Mouse (Mus musculus) heart, embryonic 11.5 days (tissue): ENCODE results near the gene Olfr1414. TPM values are rescaled to one million over a fixed set of nuclear protein-coding genes. Genes with fewer than 3 reads are reported as not detected.
"Not testable (repeated sequence)": the region's sequence is repeated elsewhere in the genome, so short reads cannot be mapped to it uniquely, and the experiment has no call there.

Experiments
- ATAC-seq: fragments of 200-750 bp; cut with Nextera tagmentation; replicated peaks from 2 replicates; pipeline ENCODE4 v1.8.0; 2017; ENCODE audit warnings: moderate library complexity; ENCODE audit not compliant: insufficient number of reproducible peaks, low FRiP score, low TSS enrichment
- H3K27ac ChIP-seq: fragments of 300-500 bp; sonication (generic); 2 replicates; pipeline ENCODE4 v1.5.1; 2014; ENCODE audit warnings: mild to moderate bottlenecking, low read depth, low read length
- H3K27me3 ChIP-seq: fragments of 300-500 bp; sonication (generic); 2 replicates; pipeline ENCODE4 v1.6.1; 2014; ENCODE audit warnings: mild to moderate bottlenecking, low read length, mixed read lengths; ENCODE audit not compliant: control insufficient read depth, insufficient read depth
- H3K36me3 ChIP-seq: fragments of 300-500 bp; sonication (generic); 2 replicates; pipeline ENCODE4 v1.6.1; 2014; ENCODE audit warnings: mild to moderate bottlenecking, low read length, moderate library complexity, mixed read lengths; ENCODE audit not compliant: control insufficient read depth, insufficient read depth
- H3K4me1 ChIP-seq: fragments of 300-500 bp; sonication (generic); 2 replicates; pipeline ENCODE4 v1.6.1; 2014; ENCODE audit warnings: low read length; ENCODE audit not compliant: control insufficient read depth, insufficient read depth
- H3K4me2 ChIP-seq: fragments of 300-500 bp; sonication (generic); 2 replicates; pipeline ENCODE4 v1.6.1; 2014; ENCODE audit warnings: mild to moderate bottlenecking, moderate library complexity
- H3K4me3 ChIP-seq: fragments of 300-500 bp; sonication (generic); 2 replicates; pipeline ENCODE4 v1.5.1; 2014; ENCODE audit warnings: low read depth, low read length
- H3K9ac ChIP-seq: fragments of 300-500 bp; sonication (generic); 2 replicates; pipeline ENCODE4 v1.6.1; 2014; ENCODE audit warnings: mild to moderate bottlenecking, low read depth, low read length, moderate library complexity
- H3K9me3 ChIP-seq: fragments of 300-500 bp; sonication (generic); replicated peaks from 2 replicates; pipeline ENCODE4 v1.6.1; 2016; ENCODE audit warnings: low read length; ENCODE audit not compliant: control insufficient read depth
- WGBS: fragments of 180-500 bp; shearing (Covaris S2); extraction: QIAGEN DNeasy Blood & Tissue Kit; methylation state at CpG from one replicate; pipeline ENCODE4 v1.1.7; 2014; ENCODE audit not compliant: insufficient replicate concordance; 5-methylcytosine and 5-hydroxymethylcytosine counted together
- polyA plus RNA-seq: library from polyadenylated mRNA; unstranded; fragments of >200 nt; fragmentation: Nextera tagmentation; extraction: Ambion mirVana; gene quantifications from 2 replicates; pipeline ENCODE4 v1.2.1, GENCODE M21; 2014

The Olfr1414 gene
- not detected in 2 replicates for polyA plus RNA-seq

GRCm38 (mm10) chr1:92518561-92518960 lies at the start of gene Olfr1414:
Olfr1414 (minus strand) TSS chr1:92518661.
- Histone ChIP-seq H3K4me2 (no peak within 1 kb of the TSS), H3K4me1 (no peaks in the 10 kb centered on the region), H3K4me3 (no peak within 1 kb of the TSS), H3K27ac (no peak within 1 kb of the TSS), H3K27me3 (no peaks in the 10 kb centered on the region; the same call in none of the 2 replicates), H3K36me3 (no peaks in the 10 kb centered on the region), H3K9me3 (no peaks in the 10 kb centered on the region), H3K9ac (no peak within 1 kb of the TSS)
- ATAC-seq: no peak
- 78% methylated on average over 3 of the region's 3 CpGs for WGBS

DNA sequence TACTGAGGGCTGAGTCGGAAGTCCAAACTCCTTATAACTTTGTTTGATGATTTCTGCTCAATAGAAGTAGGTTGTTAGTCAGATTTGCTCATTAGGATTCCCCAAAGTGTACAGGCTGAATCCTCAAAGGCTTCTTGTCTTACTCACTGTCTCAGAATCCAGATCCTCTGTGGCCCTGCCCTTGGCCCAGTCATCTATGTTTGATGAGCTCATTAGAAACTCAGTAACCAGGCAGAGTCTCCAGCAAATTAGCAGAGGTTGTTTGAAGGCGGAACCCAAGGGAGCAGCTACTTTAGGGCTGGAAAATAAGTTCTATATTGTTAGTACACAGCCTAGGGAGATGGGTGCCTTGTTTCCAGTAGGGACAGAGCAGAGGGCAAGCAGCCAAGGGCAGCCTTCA lies 27.5 kb upstream of the Olfr1414 start:
- H3K27me3 ChIP-seq: no peaks in the 10 kb centered on the region
- H3K4me3 ChIP-seq: no peak overlapping the region
- H3K4me1 ChIP-seq: no peaks in the 10 kb centered on the region
- H3K36me3 ChIP-seq: no peaks in the 10 kb centered on the region
- no peak overlapping the region for H3K9ac ChIP-seq
- H3K9me3 ChIP-seq: no peaks in the 10 kb centered on the region
- 69% methylated on average over 2 of the region's 2 CpGs for WGBS
- ATAC-seq: no peak
- H3K4me2 ChIP-seq: no peak overlapping the region
- H3K27ac ChIP-seq: no peak overlapping the region

DNA sequence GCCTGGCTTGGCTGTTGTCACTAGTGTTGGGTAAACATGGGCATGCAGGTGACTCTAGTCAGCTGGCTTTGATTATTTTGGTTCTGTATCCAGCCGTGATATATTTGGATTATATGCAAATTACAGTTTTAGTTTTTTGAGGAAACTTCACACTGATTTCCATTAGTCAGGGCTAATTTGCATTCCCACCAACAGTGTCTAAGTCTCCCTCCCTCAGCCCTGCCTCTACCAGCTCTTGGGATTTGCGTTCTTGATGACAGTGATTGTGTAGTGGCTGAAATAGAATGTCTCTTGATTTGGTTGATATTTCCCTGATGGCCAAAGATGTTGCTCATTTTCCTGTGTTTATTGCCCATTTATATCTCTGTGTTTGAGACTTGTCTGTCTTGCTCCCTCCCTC lies 20.6 kb upstream of the Olfr1414 start:
- no peaks in the 10 kb centered on the region for H3K27me3 ChIP-seq
- no peak overlapping the region for H3K4me3 ChIP-seq
- WGBS: 40% methylated on average over 2 of the region's 2 CpGs
- no peaks in the 10 kb centered on the region for H3K36me3 ChIP-seq
- ATAC-seq: no peak
- H3K4me1 ChIP-seq: no peaks in the 10 kb centered on the region
- H3K9me3 ChIP-seq: no peaks in the 10 kb centered on the region
- no peak overlapping the region for H3K27ac ChIP-seq
- H3K9ac ChIP-seq: no peak overlapping the region
- no peak overlapping the region for H3K4me2 ChIP-seq

DNA sequence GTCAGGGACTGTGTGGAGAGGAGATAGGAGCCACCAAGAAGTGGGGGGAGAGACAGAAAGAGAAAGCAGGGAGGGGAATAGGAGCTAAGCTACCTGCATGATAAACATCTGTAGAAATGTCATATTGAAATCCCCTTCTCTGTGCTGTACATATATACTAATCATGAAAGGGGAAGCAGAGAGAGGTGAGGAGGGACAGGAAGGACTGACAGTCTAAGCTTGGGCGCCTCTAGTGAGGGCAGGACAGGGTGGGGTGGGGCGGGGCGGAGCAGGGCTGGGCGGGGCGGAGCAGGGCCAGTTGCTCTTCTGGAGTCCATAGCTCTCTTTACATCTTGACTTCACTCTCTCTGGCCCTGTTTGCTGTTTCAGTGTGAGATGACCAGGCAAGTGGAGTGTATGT lies 18.5 kb upstream of the Olfr1414 start:
- H3K4me1 ChIP-seq: no peaks in the 10 kb centered on the region
- H3K27ac ChIP-seq: no peak overlapping the region
- H3K36me3 ChIP-seq: no peaks in the 10 kb centered on the region
- ATAC-seq: no peak
- no peaks in the 10 kb centered on the region for H3K9me3 ChIP-seq
- no peaks in the 10 kb centered on the region for H3K27me3 ChIP-seq
- H3K9ac ChIP-seq: no peak overlapping the region
- H3K4me2 ChIP-seq: no peak overlapping the region
- WGBS: 48% methylated on average over 5 of the region's 5 CpGs
- H3K4me3 ChIP-seq: no peak overlapping the region

DNA sequence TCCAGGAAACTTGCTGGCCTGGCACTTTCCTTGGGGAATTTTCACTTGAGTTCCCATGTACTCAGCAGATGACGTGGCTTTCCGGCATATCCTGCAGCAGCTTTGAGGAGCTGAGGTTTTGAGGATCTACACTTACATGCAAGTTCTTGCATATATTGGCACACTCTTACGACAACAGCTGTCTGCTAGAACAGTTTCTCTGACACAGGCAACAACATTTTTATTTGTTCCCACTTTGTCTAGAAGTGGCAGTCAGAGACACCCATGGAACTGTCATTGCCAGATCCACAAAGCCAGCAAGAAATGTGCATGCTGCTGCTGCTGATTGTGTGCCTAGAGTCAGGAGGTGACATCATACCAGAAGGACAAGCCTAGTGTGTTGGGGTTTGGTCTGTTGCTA lies 5.3 kb upstream of the Olfr1414 start:
- no peak overlapping the region for H3K9ac ChIP-seq
- no peak for ATAC-seq
- no peaks in the 10 kb centered on the region for H3K36me3 ChIP-seq
- H3K4me2 ChIP-seq: no peak overlapping the region
- no peaks in the 10 kb centered on the region for H3K4me1 ChIP-seq
- H3K9me3 ChIP-seq: no peaks in the 10 kb centered on the region
- H3K4me3 ChIP-seq: no peak overlapping the region
- H3K27me3 ChIP-seq: no peaks in the 10 kb centered on the region; the same call in none of the 2 replicates
- WGBS: 76% methylated on average over 3 of the region's 3 CpGs
- no peak overlapping the region for H3K27ac ChIP-seq

DNA sequence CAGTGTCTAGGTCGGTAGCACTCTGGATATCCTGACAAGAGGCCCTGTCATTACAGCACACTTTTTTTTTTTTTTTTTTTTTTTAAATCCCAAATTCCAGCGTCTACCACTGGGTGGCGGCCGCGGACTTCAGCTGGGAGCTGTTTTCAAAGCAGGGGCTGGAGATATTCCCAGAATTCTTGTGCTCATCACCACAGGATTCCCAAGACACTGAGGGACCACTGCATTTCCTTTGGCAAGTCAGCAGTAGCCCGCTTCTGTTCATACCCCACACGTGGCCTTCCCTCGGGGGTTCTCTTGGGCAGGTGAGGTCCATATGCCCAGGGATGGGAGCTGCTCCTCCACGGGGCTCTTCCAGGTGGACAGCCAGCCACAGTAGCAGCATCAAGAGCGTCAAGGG lies 2.9 kb upstream of the Olfr1414 start:
- Histone ChIP-seq H3K36me3 (no peaks in the 10 kb centered on the region), H3K4me2 (no peak overlapping the region), H3K9ac (no peak overlapping the region), H3K4me3 (no peak overlapping the region), H3K27ac (no peak overlapping the region), H3K27me3 (no peaks in the 10 kb centered on the region; the same call in none of the 2 replicates), H3K4me1 (no peaks in the 10 kb centered on the region), H3K9me3 (no peaks in the 10 kb centered on the region)
- 23% methylated on average over 10 of the region's 10 CpGs for whole genome bisulfite sequencing
- ATAC-seq: no peak

GRCm38 (mm10) chr1:92519046-92519445 lies 585 bp upstream of the Olfr1414 start:
- Histone ChIP-seq H3K9ac (no peak overlapping the region), H3K9me3 (no peaks in the 10 kb centered on the region), H3K27ac (no peak overlapping the region), H3K4me2 (no peak overlapping the region), H3K4me3 (no peak overlapping the region), H3K27me3 (no peaks in the 10 kb centered on the region; the same call in none of the 2 replicates), H3K36me3 (no peaks in the 10 kb centered on the region), H3K4me1 (no peaks in the 10 kb centered on the region)
- no peak for ATAC-seq
- WGBS: 79% methylated on average over 6 of the region's 6 CpGs

DNA sequence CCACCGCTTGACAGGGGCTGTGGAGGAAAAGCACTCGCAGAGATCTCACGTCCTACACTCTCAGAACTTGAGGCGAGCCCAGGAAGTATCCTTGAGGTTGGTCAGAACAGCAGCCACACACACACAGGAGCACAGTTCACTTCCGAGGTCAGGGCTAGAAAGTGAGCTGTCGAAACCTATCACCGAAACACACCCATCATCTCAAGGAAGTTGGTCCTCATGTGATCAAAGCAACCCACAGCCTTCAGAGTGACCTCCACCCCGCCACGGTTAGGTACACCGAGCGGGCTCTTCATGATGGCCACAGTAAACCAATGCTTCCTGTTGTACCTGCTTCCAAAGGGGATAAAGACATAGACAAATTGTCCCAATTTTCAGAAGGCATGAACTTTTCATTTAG lies 3.1 kb downstream of the Olfr1414 start:
- WGBS: 68% methylated on average over 11 of the region's 11 CpGs

GRCm38 (mm10) chr1:92511646-92512045 lies 6.8 kb downstream of the Olfr1414 start:
- not testable (repeated sequence) for H3K36me3 ChIP-seq, H3K9me3 ChIP-seq, H3K27ac ChIP-seq, H3K27me3 ChIP-seq, ATAC-seq, H3K4me3 ChIP-seq, H3K9ac ChIP-seq, H3K4me1 ChIP-seq, H3K4me2 ChIP-seq
- 74% methylated on average over 5 of the region's 5 CpGs for WGBS

More for the DNA sequence above, 3.1 kb downstream of the Olfr1414 start:
- Histone ChIP-seq H3K9me3 (no peaks in the 10 kb centered on the region), H3K4me1 (no peaks in the 10 kb centered on the region), H3K9ac (no peak overlapping the region), H3K27me3 (no peaks in the 10 kb centered on the region; the same call in 1 of the 2 replicates), H3K4me3 (no peak overlapping the region), H3K36me3 (no peaks in the 10 kb centered on the region), H3K27ac (no peak overlapping the region), H3K4me2 (no peak overlapping the region)
- ATAC-seq: no peak
